Mouse (Mus musculus) left cerebral cortex, adult 8-10 months (tissue): Measurements from ENCODE around the gene Lyrm1. TPM values are rescaled to one million over a fixed set of nuclear protein-coding genes. Genes with fewer than 3 reads are reported as not detected.

Experiments used
- DNase-seq, 2 experiments: peaks; one replicate each; pipeline ENCODE4 v3.0.0; 2022; ENCODE audit warnings: low spot score in 2 of 2
- total RNA-seq, 4 experiments: library from RNA; stranded (reverse); gene quantifications; 2 replicates each; pipeline ENCODE4 v1.2.4; 2022

The Lyrm1 gene
- total RNA-seq, 4 experiments from 2014 or later, result 10.2 to 16.2 (median 15.1) TPM

GRCm38 (mm10) chr7:119887887-119888286, 7.8 kb upstream of the Lyrm1 start:
- no peak for DNase-seq

- no peak for DNase-seq
Measured at GRCm38 (mm10) chr7:119892198-119892597, 3.5 kb upstream of the Lyrm1 start.

- DNase-seq, result no peak
Measured at GRCm38 (mm10) chr7:119892742-119893141, 2.9 kb upstream of the Lyrm1 start.

GRCm38 (mm10) chr7:119894818-119895544, 680 bp upstream of the Lyrm1 start:
- peak; percentile 15 to 48 for DNase-seq

GRCm38 (mm10) chr7:119897521-119898109, 2.0 kb downstream of the Lyrm1 start:
- no peak for DNase-seq

- DNase-seq, result no peak
Measured at GRCm38 (mm10) chr7:119898247-119898856, 2.7 kb downstream of the Lyrm1 start.

GRCm38 (mm10) chr7:119899386-119900057, 3.9 kb downstream of the Lyrm1 start:
- no peak for DNase-seq

- DNase-seq, result no peak
Measured at GRCm38 (mm10) chr7:119906523-119907215, 11.0 kb downstream of the Lyrm1 start.

- DNase-seq, result no peak
Measured at GRCm38 (mm10) chr7:119911727-119912126, 16.1 kb downstream of the Lyrm1 start.

- DNase-seq, result no peak
Measured at GRCm38 (mm10) chr7:119920457-119920856, 24.8 kb downstream of the Lyrm1 start.

- no peak for DNase-seq
Measured at GRCm38 (mm10) chr7:119921054-119921453, 25.4 kb downstream of the Lyrm1 start.

- no peak for DNase-seq
Measured at GRCm38 (mm10) chr7:119928783-119929440, 33.3 kb downstream of the Lyrm1 start.

- no peak for DNase-seq
Measured at GRCm38 (mm10) chr7:119936321-119936720, 40.7 kb downstream of the Lyrm1 start.

GRCm38 (mm10) chr7:119937036-119937435, 41.4 kb downstream of the Lyrm1 start:
- no peak for DNase-seq

GRCm38 (mm10) chr7:119941569-119941968, 45.9 kb downstream of the Lyrm1 start:
- no peak for DNase-seq

GRCm38 (mm10) chr7:119954047-119954446, 58.4 kb downstream of the Lyrm1 start:
- no peak for DNase-seq

- no peak for DNase-seq
Measured at GRCm38 (mm10) chr7:119957421-119957820, 61.8 kb downstream of the Lyrm1 start.

- DNase-seq, result no peak
Measured at GRCm38 (mm10) chr7:119959091-119959490, 63.4 kb downstream of the Lyrm1 start.

GRCm38 (mm10) chr7:119959491-119959890, 63.8 kb downstream of the Lyrm1 start:
- DNase-seq, result no peak

GRCm38 (mm10) chr7:119960006-119960405, 64.3 kb downstream of the Lyrm1 start:
- DNase-seq, result no peak

GRCm38 (mm10) chr7:119960546-119960945, 64.9 kb downstream of the Lyrm1 start:
- no peak for DNase-seq
